Mouse (Mus musculus) liver, postnatal 0 days (tissue): ENCODE measurements around the gene Cyb5b.

Source experiments
- CTCF ChIP-seq: sonication (generic); IDR thresholded peaks from 2 replicates; pipeline ENCODE4 v1.5.1; 2016; ENCODE audit warnings: antibody characterized with exemption, low read depth
- EP300 ChIP-seq: IDR thresholded peaks from 2 replicates; pipeline ENCODE4 v1.6.1; 2016; ENCODE audit warnings: antibody characterized with exemption, low read depth, mild to moderate bottlenecking

DNA sequence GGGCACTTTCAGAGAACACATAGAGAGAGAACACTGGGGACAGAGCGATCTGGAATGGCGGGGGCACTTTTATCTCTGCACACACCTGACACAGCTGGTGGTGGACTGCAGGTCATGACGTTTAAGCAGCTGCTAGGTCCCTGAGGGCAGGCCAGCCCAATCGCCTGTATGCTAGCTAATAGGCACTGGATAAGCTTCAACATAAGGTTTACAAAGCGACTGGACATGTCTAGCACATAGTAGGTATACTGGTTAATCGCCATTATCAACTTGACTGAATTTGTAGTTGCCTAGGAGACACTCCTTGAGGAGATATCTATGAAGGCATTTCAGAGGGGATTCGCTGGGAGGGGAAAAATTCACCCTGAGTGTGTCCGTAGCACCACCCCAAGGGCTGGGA, 26.1 kb upstream of the Cyb5b start:
- TF ChIP-seq CTCF, result no peak
- TF ChIP-seq EP300, result no peak
